10 mouse cellular contexts compared by ENCODE assay signal in the genomic region with DNA sequence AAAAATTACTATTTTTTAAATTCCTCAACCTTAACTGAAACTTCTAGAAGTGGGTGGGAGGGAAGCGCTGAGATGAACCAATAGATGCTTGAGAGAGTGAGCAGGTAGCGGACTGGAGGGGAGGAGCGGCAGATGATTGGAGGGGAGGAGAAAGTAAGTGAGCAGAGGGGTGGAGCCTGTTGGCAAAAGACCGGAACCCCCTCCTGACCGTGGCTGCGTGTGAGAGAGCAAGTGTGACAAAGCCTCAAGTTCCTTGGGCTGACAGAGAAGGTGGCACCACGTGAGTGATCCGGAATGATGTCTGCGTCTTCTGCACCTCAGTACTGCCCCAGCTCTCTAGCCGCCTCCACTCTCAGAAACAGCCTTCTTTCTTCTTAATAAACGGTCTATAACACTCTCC.
"Had no signal": no experiment of that assay in that cellular context is flagged by ENCODE, and none has a peak within 500 bp of the region (broad histone marks: within the 10 kb centered on the region; RNA-seq: fewer than 3 reads in every experiment).

No protein-coding gene starts in this region.

- H3K9ac ChIP-seq: limb, embryonic 12.5 days; lung, embryonic 15.5 days; midbrain, embryonic 13.5 days had no signal

- H3K27ac ChIP-seq: limb, embryonic 12.5 days; lung, embryonic 15.5 days; midbrain, embryonic 13.5 days; stomach, postnatal 0 days had no signal

- H3K4me2 ChIP-seq: limb, embryonic 12.5 days; lung, embryonic 15.5 days; midbrain, embryonic 13.5 days had no signal

- H3K36me3 ChIP-seq: lung, embryonic 15.5 days had no signal

- H3K4me1 ChIP-seq: lung, embryonic 15.5 days; midbrain, embryonic 13.5 days had no signal

- ATAC-seq: midbrain, embryonic 13.5 days had no signal

- DNase-seq: kidney, adult 18-20 months; kidney, postnatal 25 days; liver; right cerebral cortex, adult 18-20 months; right cerebral cortex, postnatal 25 days; thymus, postnatal 36 days had no signal

- H3K27me3 ChIP-seq: limb, embryonic 12.5 days; lung, embryonic 15.5 days; midbrain, embryonic 13.5 days had no signal

- H3K9me3 ChIP-seq: limb, embryonic 12.5 days; lung, embryonic 15.5 days; midbrain, embryonic 13.5 days had no signal

- H3K4me3 ChIP-seq: limb, embryonic 12.5 days; lung, embryonic 15.5 days; midbrain, embryonic 13.5 days had no signal
